Mouse (Mus musculus) left cerebral cortex, postnatal 25 days (tissue): ENCODE measurements around the gene Ush2a. TPM values are rescaled to one million over a fixed set of nuclear protein-coding genes. Genes with fewer than 3 reads are reported as not detected.

Source experiments
- DNase-seq, 2 experiments: peaks; one replicate each; pipeline ENCODE4 v3.0.0; 2022; ENCODE audit warnings: low spot score in 2 of 2, mixed read lengths in 1 of 2
- intact Hi-C: fragments of 180-260 bp; cut with DNase I; formaldehyde crosslinking; loops from one replicate; pipeline ENCODE4 v1.15.1; 2025
- total RNA-seq, 2 experiments: library from RNA; stranded (reverse); gene quantifications; 2 replicates each; pipeline ENCODE4 v1.2.3; 2021

The Ush2a gene
- total RNA-seq, 2 experiments from 2014 or later: 0.05 to 0.07 TPM

- DNase-seq: no peak
- intact Hi-C loops: no loop called here
These were observed 465.1 kb downstream of the Ush2a start for GRCm38 (mm10) chr1:188726937-188727336.

GRCm38 (mm10) chr1:188728625-188729024, 466.8 kb downstream of the Ush2a start:
- intact Hi-C loops: no loop called here
- peak in 1 of 2 experiments; percentile 24 for DNase-seq

- DNase-seq: no peak
- intact Hi-C loops: no loop called here
These were observed 467.4 kb downstream of the Ush2a start for GRCm38 (mm10) chr1:188729179-188729578.

- DNase-seq: no peak
- intact Hi-C loops: no loop called here
These were observed 473.0 kb downstream of the Ush2a start for GRCm38 (mm10) chr1:188734741-188735266.

- DNase-seq: no peak
- intact Hi-C loops: no loop called here
These were observed 481.1 kb downstream of the Ush2a start for GRCm38 (mm10) chr1:188742971-188743370.

- intact Hi-C loops: no loop called here
- DNase-seq: no peak
These were observed 493.2 kb downstream of the Ush2a start for GRCm38 (mm10) chr1:188755031-188755430.

- intact Hi-C loops: no loop called here
- DNase-seq: no peak
These were observed 498.7 kb downstream of the Ush2a start for GRCm38 (mm10) chr1:188760515-188760914.

GRCm38 (mm10) chr1:188762463-188762862, 500.6 kb downstream of the Ush2a start:
- no peak for DNase-seq
- intact Hi-C loops: no loop called here

GRCm38 (mm10) chr1:188763761-188764160, 501.9 kb downstream of the Ush2a start:
- intact Hi-C loops: no loop called here
- no peak for DNase-seq

- DNase-seq: no peak
- intact Hi-C loops: no loop called here
These were observed 509.0 kb downstream of the Ush2a start for GRCm38 (mm10) chr1:188770828-188771227.

GRCm38 (mm10) chr1:188772516-188773229, 510.9 kb downstream of the Ush2a start:
- intact Hi-C loops: no loop called here
- DNase-seq: peak in 1 of 2 experiments; percentile 2

- DNase-seq: no peak
- intact Hi-C loops: no loop called here
These were observed 511.8 kb downstream of the Ush2a start for GRCm38 (mm10) chr1:188773631-188774030.

- DNase-seq: peak in 1 of 2 experiments; percentile 16
- intact Hi-C loops: no loop called here
These were observed 515.8 kb downstream of the Ush2a start for GRCm38 (mm10) chr1:188777556-188778161.

- DNase-seq: no peak
- intact Hi-C loops: no loop called here
These were observed 523.2 kb downstream of the Ush2a start for GRCm38 (mm10) chr1:188785056-188785455.

- DNase-seq: peak in 1 of 2 experiments; percentile 11
- intact Hi-C loops: no loop called here
These were observed 543.2 kb downstream of the Ush2a start for GRCm38 (mm10) chr1:188805069-188805468.

- no peak for DNase-seq
- intact Hi-C loops: no loop called here
These were observed 544.0 kb downstream of the Ush2a start for GRCm38 (mm10) chr1:188805852-188806251.

GRCm38 (mm10) chr1:188810631-188811030, 548.8 kb downstream of the Ush2a start:
- intact Hi-C loops: no loop called here
- peak; percentile 2 to 76 for DNase-seq

GRCm38 (mm10) chr1:188815072-188815471, 553.2 kb downstream of the Ush2a start:
- no peak for DNase-seq
- intact Hi-C loops: no loop called here

GRCm38 (mm10) chr1:188824195-188824594, 562.4 kb downstream of the Ush2a start:
- intact Hi-C loops: no loop called here

GRCm38 (mm10) chr1:188824878-188825532, 563.2 kb downstream of the Ush2a start:
- no peak for DNase-seq
- intact Hi-C loops: no loop called here

More at GRCm38 (mm10) chr1:188824195-188824594, 562.4 kb downstream of the Ush2a start:
- DNase-seq: no peak
